Mouse (Mus musculus): Measurements from ENCODE around the gene Serpinb5. TPM values are rescaled to one million over a fixed set of nuclear protein-coding genes. Genes with fewer than 3 reads are reported as not detected.
"Not testable (repeated sequence)": the region's sequence is repeated elsewhere in the genome, so short reads cannot be mapped to it uniquely, and the experiment has no call there.

Serpinb5 gene
- polyA plus RNA-seq, 1 experiment = not detected

DNA sequence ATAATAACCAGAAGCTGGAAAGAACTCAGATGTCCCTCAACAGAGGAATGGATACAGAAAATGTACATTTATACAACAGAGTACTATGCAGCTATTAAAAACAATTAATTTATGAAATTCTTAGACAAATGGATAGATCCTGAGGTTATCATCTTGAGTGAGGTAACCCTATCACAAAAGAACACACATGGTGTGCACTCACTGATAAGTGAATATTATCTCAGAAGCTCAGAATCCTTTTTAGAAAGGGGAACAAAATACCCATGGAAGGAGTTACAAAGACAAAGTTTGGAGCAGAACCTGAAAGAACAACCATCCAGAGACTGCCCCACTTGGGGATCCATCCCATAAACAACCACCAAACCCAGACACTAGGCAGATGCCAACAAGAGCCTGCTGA, 34.2 kb downstream of the Serpinb5 start:
- H3K4me1 ChIP-seq (ENCODE audit: control insufficient read depth, insufficient read depth, insufficient read length, low read length); H3K27ac ChIP-seq (replicated peaks; ENCODE audit: low read depth, low read length); H3K4me3 ChIP-seq (ENCODE audit: insufficient read depth, low read depth, low read length): not testable (repeated sequence)

DNA sequence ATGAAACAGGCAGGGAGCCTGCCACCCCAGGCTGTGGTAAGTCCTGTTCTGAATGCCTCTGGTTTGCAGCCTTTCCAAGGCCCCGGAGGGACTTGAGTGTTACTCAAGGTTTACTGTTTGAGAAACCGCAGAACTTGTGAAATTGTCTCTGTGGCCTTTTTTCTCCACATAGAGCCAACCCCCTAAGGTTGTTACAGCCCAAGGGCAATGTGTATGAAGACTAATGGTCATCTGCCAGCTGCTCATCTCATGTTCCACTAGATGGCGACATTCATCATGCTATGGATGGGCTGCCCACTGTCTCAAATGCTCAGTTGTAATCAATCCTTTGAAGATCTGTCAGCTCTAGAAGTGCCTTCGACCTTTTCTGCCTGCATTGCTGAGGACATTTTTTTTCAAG, 40.4 kb downstream of the Serpinb5 start:
- Histone ChIP-seq H3K4me3 (ENCODE audit: insufficient read depth, low read depth, low read length) (no peak overlapping the region), H3K4me1 (ENCODE audit: control insufficient read depth, insufficient read depth, insufficient read length, low read length) (no peaks in the 10 kb centered on the region), H3K27ac (replicated peaks; ENCODE audit: low read depth, low read length) (no peak overlapping the region)

DNA sequence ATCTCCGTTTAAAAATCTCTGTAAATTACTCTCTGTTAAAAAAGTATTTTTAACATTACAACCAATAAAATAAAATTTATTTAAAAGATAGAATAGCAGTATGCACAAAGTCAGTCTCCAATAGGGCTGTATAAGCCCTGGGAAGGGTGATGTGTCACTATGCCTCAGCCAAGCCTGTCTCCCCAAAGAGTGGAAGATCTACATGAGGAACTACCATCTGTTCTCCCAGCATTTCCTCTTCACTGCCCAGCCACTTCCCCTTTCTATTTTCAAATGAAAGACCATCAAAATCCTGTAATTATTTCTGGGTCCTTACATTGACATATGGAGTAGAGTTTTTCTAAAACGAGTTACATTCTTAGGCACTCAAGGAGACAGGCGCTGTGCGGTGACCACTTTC, 71.0 kb downstream of the Serpinb5 start:
- Histone ChIP-seq H3K27ac (replicated peaks; ENCODE audit: low read depth, low read length) (peak overlapping the region; percentile 60), H3K4me3 (ENCODE audit: insufficient read depth, low read depth, low read length) (no peak overlapping the region), H3K4me1 (ENCODE audit: control insufficient read depth, insufficient read depth, insufficient read length, low read length) (no peaks in the 10 kb centered on the region)

Other genes with a start within 250 kb of the Serpinb5 start
- 0.71 and 1.3 TPM in 2 replicates for gene Bcl2, start 146.9 kb upstream of the Serpinb5 start, polyA plus RNA-seq (2012; ENCODE audit: insufficient read depth, insufficient read length, missing spikeins)
- gene Kdsr, start 101.4 kb upstream of the Serpinb5 start, polyA plus RNA-seq (2012; ENCODE audit: insufficient read depth, insufficient read length, missing spikeins) = 16.1 and 34.1 TPM in 2 replicates
- gene Vps4b, start 64.4 kb upstream of the Serpinb5 start, polyA plus RNA-seq (2012; ENCODE audit: insufficient read depth, insufficient read length, missing spikeins) = 29.6 and 44.8 TPM in 2 replicates
- not detected in 2 replicates for gene Serpinb12, start 73.3 kb downstream of the Serpinb5 start, polyA plus RNA-seq (2012; ENCODE audit: insufficient read depth, insufficient read length, missing spikeins)
- not detected in 2 replicates for gene Serpinb13, start 119.8 kb downstream of the Serpinb5 start, polyA plus RNA-seq (2012; ENCODE audit: insufficient read depth, insufficient read length, missing spikeins)
- not detected in 2 replicates for gene Serpinb3a, start 191.1 kb downstream of the Serpinb5 start, polyA plus RNA-seq (2012; ENCODE audit: insufficient read depth, insufficient read length, missing spikeins)
- not detected in 2 replicates for gene Serpinb3d, start 222.3 kb downstream of the Serpinb5 start, polyA plus RNA-seq (2012; ENCODE audit: insufficient read depth, insufficient read length, missing spikeins)

All from brown adipose tissue, adult 24 weeks (tissue).